Mouse (Mus musculus) kidney, adult 18-20 months (tissue): ENCODE data around the gene Lrig1.

Source experiments
- DNase-seq: peaks from one replicate; pipeline ENCODE4 v3.0.0; 2021

Lrig1 gene

DNA sequence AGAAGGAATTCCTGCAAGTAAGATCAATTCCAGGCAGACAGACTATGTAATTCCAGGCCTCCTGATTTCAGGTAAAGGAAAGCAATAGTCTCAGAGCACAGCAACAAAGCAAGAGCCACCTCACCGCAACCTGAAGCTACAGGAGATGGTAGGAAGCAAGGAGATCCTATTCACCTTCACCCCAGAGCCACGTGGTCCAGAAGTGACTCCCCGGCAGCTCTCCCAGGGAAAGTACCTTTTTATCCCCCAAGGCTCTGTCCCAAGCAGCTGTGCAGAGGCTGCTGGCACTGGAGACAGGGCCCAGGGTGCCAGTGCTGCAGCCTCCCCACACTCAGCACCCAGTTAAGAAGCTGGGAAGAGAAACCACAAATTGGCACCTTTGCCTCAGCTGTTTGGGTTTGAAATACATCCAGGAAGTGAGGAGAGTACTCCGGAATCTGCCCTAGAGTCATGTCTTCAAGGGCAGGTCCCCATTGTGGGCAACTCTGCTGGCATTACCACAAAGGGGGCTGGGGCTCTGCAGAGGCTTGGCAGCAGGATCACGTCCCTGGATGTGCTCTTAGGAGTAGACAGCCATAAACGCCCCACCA is 53.6 kb downstream of the Lrig1 start:
- DNase-seq = no peak

DNA sequence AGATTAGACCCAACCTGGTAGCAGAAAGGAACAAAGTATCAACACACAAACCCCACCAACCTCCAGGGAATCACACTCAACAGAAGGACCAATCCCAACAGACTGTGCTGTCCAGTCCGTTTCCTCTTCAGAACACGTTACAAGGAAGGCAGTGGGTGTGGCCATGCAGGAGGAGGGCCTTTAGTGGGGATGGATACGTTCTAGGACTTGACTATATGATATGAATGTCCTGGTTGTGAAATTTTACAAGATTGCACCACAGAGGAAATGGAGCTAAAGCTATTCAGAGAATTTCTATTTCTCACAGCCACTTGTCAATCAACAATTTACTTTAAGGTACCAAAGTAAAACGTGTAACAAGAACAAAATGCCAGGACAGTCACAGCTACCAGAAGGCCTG is 54.2 kb downstream of the Lrig1 start:
- no peak for DNase-seq

DNA sequence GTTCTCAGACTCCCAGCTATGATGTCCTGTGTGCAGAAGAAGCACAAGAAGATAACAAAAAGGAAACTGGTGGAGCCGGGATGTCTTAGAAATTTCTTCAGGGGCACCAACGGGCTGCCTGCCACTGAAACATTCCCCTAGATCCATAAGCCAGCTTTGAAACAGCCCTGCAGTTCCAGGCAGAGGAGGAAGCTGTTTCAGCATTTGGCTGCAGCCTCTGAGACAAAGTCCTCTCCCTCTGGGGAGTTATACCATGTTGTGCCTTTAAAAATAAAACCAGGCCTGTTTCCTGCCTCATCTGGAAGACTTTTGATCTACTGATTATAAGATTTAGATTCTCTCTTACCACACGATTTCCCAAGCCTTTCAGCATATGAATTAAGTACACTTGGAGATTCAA is 55.3 kb downstream of the Lrig1 start:
- DNase-seq = no peak

DNA sequence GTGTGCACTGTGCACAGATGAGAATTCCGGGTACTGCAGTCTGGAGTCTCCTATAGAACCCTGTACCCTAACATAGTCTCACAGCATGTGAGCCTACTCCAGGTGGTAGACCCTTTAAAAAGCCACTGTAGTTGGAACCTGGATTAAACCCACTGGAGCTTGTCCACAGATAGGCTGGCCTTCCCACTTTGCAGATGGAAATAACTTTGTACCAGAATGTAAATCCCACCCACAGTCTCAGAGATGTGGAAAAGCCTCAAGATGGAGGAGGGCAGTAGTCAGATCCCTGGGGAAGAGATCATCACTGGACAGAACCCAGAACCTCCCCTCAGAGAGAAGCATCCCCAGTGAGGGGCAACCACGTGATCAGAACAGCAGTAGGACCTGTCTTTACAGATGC is 56.0 kb downstream of the Lrig1 start:
- no peak for DNase-seq

DNA sequence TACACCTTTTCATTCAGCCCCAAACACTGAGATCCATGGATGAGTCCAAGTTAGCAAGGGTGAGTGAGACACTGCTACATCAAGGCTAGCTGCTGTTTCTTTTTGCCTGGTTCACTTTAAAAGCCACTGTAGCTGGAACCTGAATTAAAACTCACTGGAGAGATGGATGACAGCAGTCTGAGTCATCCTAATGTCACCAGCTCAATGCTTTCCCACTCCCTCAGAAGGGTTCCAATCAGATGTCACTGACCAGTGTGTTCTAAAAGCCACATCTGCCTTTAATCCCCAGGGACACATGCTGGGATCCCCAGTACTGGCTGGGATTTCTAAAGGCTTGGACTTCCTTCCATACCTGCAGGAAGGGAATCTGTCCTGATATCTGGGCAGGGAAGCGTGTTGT is 57.9 kb downstream of the Lrig1 start:
- no peak for DNase-seq

DNA sequence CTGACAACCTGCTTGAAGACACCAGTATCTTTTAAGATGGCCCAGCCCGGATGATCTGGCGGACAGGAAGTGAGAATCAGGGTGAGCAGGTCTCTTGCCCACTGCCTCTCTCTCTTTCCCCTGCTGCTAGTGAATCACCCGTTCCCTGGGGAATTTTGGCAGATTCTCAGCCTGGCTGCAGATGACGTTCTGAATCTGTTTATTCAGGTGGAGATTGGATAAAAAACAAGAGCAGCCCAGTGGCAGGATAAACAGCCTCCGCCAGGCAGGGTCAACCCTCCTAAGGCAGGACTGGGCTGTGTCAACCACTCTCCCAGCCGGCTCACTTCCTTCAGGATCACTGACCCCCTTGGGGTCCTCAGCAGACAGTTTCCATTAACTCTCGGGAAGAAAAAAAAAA is 59.7 kb downstream of the Lrig1 start:
- no peak for DNase-seq

DNA sequence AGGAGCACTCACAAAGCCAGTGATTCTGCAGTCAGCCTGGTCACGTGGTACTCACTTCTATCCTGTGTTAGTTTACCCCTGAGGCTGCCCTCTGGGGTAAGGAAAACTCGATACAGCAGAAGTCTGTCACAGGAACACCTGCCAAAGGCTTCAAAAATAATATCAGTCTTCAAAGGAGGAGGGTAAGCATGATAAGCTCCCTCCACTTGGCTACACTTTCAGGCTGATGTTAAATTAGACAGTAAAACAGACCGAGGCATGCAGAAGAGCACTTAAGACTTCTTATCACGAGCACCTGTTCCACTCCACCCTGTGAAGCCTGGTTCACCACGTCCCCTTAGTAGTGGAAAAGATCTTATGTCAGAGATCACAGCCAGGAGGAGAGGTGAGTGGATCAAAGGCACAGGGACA is 62.9 kb downstream of the Lrig1 start:
- DNase-seq = no peak

DNA sequence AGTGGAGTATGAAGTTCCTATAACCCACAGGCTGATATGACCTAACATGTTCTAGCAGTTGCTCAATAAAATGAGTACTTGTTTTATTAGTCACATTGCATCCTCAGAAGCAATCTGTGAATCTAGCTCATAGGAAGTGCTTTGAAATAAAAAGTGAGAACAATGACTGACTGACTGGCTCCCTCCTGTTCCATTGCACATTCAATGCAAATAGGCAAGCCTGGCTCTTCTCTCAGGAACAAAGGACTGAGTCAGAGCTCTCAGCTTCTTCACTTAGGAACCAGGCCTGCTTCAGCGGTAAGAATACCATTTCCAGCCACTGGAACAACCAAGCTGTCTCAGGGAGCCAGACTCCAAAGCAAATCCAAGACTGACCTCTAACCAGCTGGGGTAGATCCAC is 64.6 kb downstream of the Lrig1 start:
- no peak for DNase-seq

GRCm38 (mm10) chr6:94634710-94635109 is 65.2 kb downstream of the Lrig1 start:
- DNase-seq = no peak

GRCm38 (mm10) chr6:94634274-94634673 is 65.7 kb downstream of the Lrig1 start:
- DNase-seq = no peak

GRCm38 (mm10) chr6:94631779-94632082 is 68.2 kb downstream of the Lrig1 start:
- no peak for DNase-seq

DNA sequence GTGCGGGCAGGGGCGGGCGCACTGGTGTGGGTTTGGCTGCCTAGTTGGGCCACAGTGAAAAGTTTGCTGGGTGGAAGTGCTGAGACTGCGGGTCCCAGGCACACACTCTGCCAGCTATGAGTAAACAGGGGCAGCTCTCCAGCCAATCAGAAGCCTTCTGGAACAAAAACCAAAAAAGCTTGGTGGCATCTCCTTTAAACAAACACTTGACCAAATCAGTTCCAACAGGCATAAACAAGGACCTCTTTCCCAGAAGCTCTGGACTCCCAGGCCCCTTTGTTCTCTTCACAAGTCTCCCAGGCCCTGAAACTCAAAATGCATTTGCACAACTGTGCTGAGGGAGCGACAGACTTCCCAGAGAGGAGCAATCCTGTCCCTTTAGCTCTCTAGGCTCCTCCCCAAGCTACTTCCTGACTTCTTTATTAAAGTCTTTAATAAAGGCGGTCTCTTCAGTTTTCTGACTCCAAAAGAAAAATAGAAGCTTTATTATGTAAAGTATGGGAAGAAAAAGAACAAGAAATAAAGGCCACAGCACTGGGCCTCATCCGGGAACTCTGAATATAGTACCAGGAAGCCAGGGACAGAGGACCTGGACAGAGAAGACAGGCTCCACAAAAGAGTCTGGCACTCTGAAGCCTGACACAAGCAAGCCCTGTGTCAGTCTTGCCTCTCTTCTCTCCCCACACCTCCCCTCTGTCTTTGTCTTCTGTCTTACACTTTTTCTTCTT is 68.7 kb downstream of the Lrig1 start:
- no peak for DNase-seq

GRCm38 (mm10) chr6:94628787-94629186 is 71.2 kb downstream of the Lrig1 start:
- DNase-seq = no peak

GRCm38 (mm10) chr6:94627714-94628595 is 72.0 kb downstream of the Lrig1 start:
- no peak for DNase-seq

GRCm38 (mm10) chr6:94626807-94627206 is 73.2 kb downstream of the Lrig1 start:
- no peak for DNase-seq

DNA sequence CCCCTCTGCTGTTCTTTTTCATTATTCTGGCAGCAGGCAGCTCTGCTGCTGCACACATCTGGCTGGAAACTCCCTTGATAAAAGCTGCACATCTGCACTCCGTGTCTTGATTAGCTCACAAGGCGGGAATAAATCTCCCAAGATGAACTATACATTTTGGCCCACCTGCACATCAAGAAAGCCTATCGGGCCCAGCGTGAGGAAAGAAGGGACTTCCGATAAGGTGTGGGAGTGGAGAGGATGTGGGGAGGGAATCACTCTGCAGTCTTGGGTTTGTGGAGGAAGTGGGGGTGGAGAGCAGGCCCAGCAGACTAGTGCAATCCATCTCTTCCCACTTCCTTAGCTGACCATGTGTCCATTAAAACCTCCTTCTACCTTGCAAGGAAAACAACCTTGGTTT is 74.1 kb downstream of the Lrig1 start:
- DNase-seq = no peak

DNA sequence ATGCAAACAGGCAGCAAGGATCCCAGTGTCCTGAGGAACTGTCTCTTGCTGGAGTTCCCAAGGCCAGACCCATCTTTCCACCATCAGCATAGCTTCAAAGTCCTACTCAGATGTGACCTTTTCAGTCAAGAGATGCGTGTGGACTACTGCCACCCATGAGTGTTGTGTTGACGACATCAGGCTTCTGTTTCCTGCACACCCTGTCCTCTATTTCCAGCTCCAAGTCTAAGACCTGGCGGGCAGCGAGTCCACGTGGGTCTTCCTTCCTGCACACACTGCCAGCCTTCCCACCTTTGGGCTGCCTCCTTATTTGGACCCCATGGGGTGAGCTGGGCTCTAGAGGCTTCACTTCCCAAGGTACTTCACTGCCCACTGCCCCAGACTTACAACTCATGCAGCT is 75.4 kb downstream of the Lrig1 start:
- DNase-seq = no peak

- peak; percentile 74 for DNase-seq
Measured at GRCm38 (mm10) chr6:94622983-94623382, 77.0 kb downstream of the Lrig1 start.

GRCm38 (mm10) chr6:94620801-94621301 is 79.1 kb downstream of the Lrig1 start:
- DNase-seq = no peak

GRCm38 (mm10) chr6:94620287-94620686 is 79.7 kb downstream of the Lrig1 start:
- no peak for DNase-seq

- DNase-seq = no peak
Measured at GRCm38 (mm10) chr6:94618671-94619070, 81.3 kb downstream of the Lrig1 start.

GRCm38 (mm10) chr6:94615936-94616335 is 84.0 kb downstream of the Lrig1 start:
- no peak for DNase-seq

DNA sequence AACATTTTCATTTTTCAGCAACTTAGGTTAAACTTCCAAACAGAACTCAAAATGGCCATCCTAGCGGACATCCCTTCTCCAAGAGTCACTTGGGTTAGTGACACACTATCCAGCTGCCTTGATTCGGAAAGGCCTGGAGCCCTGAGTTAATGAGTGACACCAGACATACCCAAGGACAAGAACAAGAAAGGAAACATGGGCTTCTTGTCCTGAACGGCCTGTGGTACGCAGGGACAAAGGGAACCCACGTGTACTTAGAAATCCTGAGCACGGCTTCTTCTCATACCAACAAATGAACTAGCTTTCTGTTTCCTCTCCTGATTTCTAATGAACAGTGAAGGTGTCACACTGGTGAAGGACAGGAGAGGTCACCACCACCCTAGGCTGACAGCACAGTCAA is 85.6 kb downstream of the Lrig1 start:
- DNase-seq = peak; percentile 26
